In the genomic region with DNA sequence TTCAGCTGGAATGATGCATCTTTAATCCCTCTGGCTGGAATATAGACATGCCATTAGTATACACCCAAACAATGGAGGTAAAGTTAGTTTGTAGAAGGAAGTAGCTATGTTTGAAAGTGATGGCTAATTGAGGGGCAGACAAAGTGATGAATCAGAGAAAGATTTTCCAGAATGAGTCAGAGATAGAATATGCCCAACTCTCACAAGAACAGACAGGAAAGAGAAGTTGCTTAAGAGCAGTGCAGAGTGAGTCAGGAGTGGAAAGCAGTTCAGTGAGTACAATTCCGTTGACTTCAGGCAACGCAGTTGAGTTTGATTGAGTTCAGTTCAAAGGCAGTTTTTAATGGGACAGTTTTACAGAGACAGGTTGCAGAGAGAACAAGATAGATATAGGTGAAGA, we compare ENCODE assay signal across 37 mouse cellular contexts. TPM values are rescaled to one million over a fixed set of nuclear protein-coding genes. Genes with fewer than 3 reads are reported as not detected.
"Had no signal": no experiment of that assay in that cellular context is flagged by ENCODE, and none has a peak within 500 bp of the region (broad histone marks: within the 10 kb centered on the region; RNA-seq: fewer than 3 reads in every experiment).

No protein-coding gene starts in this region.

- H3K4me2 ChIP-seq: embryonic facial prominence, embryonic 12.5 days; embryonic facial prominence, embryonic 13.5 days; embryonic facial prominence, embryonic 15.5 days; forebrain, embryonic 12.5 days; forebrain, embryonic 13.5 days; forebrain, embryonic 15.5 days had no signal

- H3K4me1 ChIP-seq: embryonic facial prominence, embryonic 10.5 days; embryonic facial prominence, embryonic 12.5 days; embryonic facial prominence, embryonic 13.5 days; embryonic facial prominence, embryonic 15.5 days; forebrain, embryonic 10.5 days; forebrain, embryonic 12.5 days; forebrain, embryonic 13.5 days; forebrain, embryonic 15.5 days had no signal

- DNase-seq: cerebellum, adult 9-11 months; cerebellum, postnatal 10 days; cerebellum, postnatal 14 days; cerebellum, postnatal 25 days; cerebellum, postnatal 36 days; embryo, embryonic 11 days; forebrain, postnatal 0 days; gastrocnemius, adult 2 months; gastrocnemius, postnatal 10 days; gastrocnemius, postnatal 14 days; gastrocnemius, postnatal 25 days; gastrocnemius, postnatal 36 days; heart, adult 11 months; heart, adult 18-20 months; heart, adult 2 months had no signal

- H3K36me3 ChIP-seq: embryonic facial prominence, embryonic 10.5 days; embryonic facial prominence, embryonic 12.5 days; embryonic facial prominence, embryonic 13.5 days; embryonic facial prominence, embryonic 15.5 days; forebrain, embryonic 10.5 days; forebrain, embryonic 12.5 days; forebrain, embryonic 15.5 days had no signal

- H3K27me3 ChIP-seq: embryonic facial prominence, embryonic 12.5 days; embryonic facial prominence, embryonic 13.5 days; embryonic facial prominence, embryonic 15.5 days; forebrain, embryonic 12.5 days; forebrain, embryonic 15.5 days had no signal

- H3K4me3 ChIP-seq: embryonic facial prominence, embryonic 10.5 days; embryonic facial prominence, embryonic 12.5 days; embryonic facial prominence, embryonic 13.5 days; embryonic facial prominence, embryonic 15.5 days; erythroblast, embryonic 14.5 days; forebrain, embryonic 10.5 days; forebrain, embryonic 12.5 days; forebrain, embryonic 13.5 days; forebrain, embryonic 15.5 days; gastrocnemius, adult 2 months; heart, adult 2 months had no signal

- ATAC-seq: forebrain, embryonic 13.5 days; forebrain, embryonic 14.5 days; forebrain, embryonic 15.5 days; forebrain, embryonic 16.5 days; forebrain, postnatal 0 days had no signal

- H3K9ac ChIP-seq: embryonic facial prominence, embryonic 12.5 days; embryonic facial prominence, embryonic 13.5 days; embryonic facial prominence, embryonic 15.5 days; forebrain, embryonic 12.5 days; forebrain, embryonic 13.5 days; forebrain, embryonic 15.5 days; forebrain, postnatal 0 days had no signal

- H3K27ac ChIP-seq: embryonic facial prominence, embryonic 10.5 days; embryonic facial prominence, embryonic 12.5 days; embryonic facial prominence, embryonic 13.5 days; embryonic facial prominence, embryonic 15.5 days; forebrain, embryonic 10.5 days; forebrain, embryonic 12.5 days; forebrain, embryonic 13.5 days; forebrain, embryonic 15.5 days; gastrocnemius, adult 2 months; heart, adult 2 months had no signal

- H3K9me3 ChIP-seq: forebrain, embryonic 13.5 days; forebrain, embryonic 15.5 days had no signal

RNA-seq across cellular contexts. Expression of gene Dnajb8, which starts 47.4 kb away (rescaled TPM):
- total RNA-seq: common myeloid progenitor, adult 5-6 weeks; forebrain, postnatal 0 days; gastrocnemius, adult 18-20 months; gastrocnemius, adult 2 months; gastrocnemius, adult 8-10 months; gastrocnemius, postnatal 10 days; gastrocnemius, postnatal 14 days; gastrocnemius, postnatal 25 days; gastrocnemius, postnatal 36 days; gastrocnemius, postnatal 4 days; granulocyte monocyte progenitor cell, adult 5-6 weeks; heart, adult 18-20 months; heart, adult 2 months; heart, adult 8-10 months had no signal
- polyA plus RNA-seq: cortical plate, adult 2 months; embryonic facial prominence, embryonic 10.5 days; embryonic facial prominence, embryonic 11.5 days; embryonic facial prominence, embryonic 12.5 days; embryonic facial prominence, embryonic 13.5 days; embryonic facial prominence, embryonic 14.5 days; embryonic facial prominence, embryonic 15.5 days; erythroblast, embryonic 14.5 days; forebrain, embryonic 10.5 days; forebrain, embryonic 11.5 days; forebrain, embryonic 12.5 days; forebrain, embryonic 13.5 days; forebrain, embryonic 14.5 days; forebrain, embryonic 15.5 days; forebrain, embryonic 16.5 days; forebrain, postnatal 0 days; frontal cortex, adult 2 months had no signal
